Mouse (Mus musculus) embryonic facial prominence, embryonic 10.5 days (tissue): Measurements from ENCODE around the gene Slc25a45. TPM values are rescaled to one million over a fixed set of nuclear protein-coding genes. Genes with fewer than 3 reads are reported as not detected.

Experiments
- DNase-seq: peaks from one replicate; pipeline ENCODE4 v3.0.0-alpha.2; 2017; ENCODE audit warnings: low spot score
- H3K27ac ChIP-seq: fragments of 300-500 bp; sonication (generic); replicated peaks from 2 replicates; pipeline ENCODE4 v1.5.1; 2016; ENCODE audit warnings: mild to moderate bottlenecking
- H3K27me3 ChIP-seq: fragments of 300-500 bp; sonication (generic); replicated peaks from 2 replicates; pipeline ENCODE4 v1.6.1; 2016; ENCODE audit warnings: low read depth, mild to moderate bottlenecking; ENCODE audit not compliant: poor library complexity, severe bottlenecking
- H3K36me3 ChIP-seq: fragments of 300-500 bp; sonication (generic); replicated peaks from 2 replicates; pipeline ENCODE4 v1.6.1; 2016; ENCODE audit warnings: mild to moderate bottlenecking, moderate library complexity
- H3K4me1 ChIP-seq: fragments of 300-500 bp; sonication (generic); 2 replicates; pipeline ENCODE4 v1.6.1; 2016
- H3K4me3 ChIP-seq: fragments of 300-500 bp; sonication (generic); 2 replicates; pipeline ENCODE4 v1.5.1; 2016; ENCODE audit warnings: mild to moderate bottlenecking, moderate library complexity
- H3K9me3 ChIP-seq: fragments of 300-500 bp; sonication (generic); 2 replicates; pipeline ENCODE4 v1.6.1; 2016; ENCODE audit warnings: mild to moderate bottlenecking
- WGBS: fragments of 180-500 bp; shearing (Covaris S2); methylation state at CpG from one replicate; pipeline ENCODE4 v1.1.7; 2016; 5-methylcytosine and 5-hydroxymethylcytosine counted together
- polyA plus RNA-seq: library from polyadenylated mRNA; unstranded; fragments of >200 nt; fragmentation: Nextera tagmentation; extraction: Ambion mirVana; gene quantifications from 2 replicates; pipeline ENCODE4 v1.2.1, GENCODE M21; 2016

Slc25a45 gene
- polyA plus RNA-seq, 1 experiment from 2014 or later: 2.9 TPM

- H3K9me3 ChIP-seq: no peaks in the 10 kb centered on the region
- H3K36me3 ChIP-seq: no peaks in the 10 kb centered on the region
- no peak for DNase-seq
- peaks cover 17% of the 10 kb centered on the region; the same call in 1 of the 2 replicates for H3K4me1 ChIP-seq
- H3K4me3 ChIP-seq: no peak overlapping the region
- WGBS: 70% methylated on average over 8 of the region's 8 CpGs
- no peaks in the 10 kb centered on the region for H3K27me3 ChIP-seq
- no peak overlapping the region for H3K27ac ChIP-seq
Observed at GRCm38 (mm10) chr19:5835922-5836430, 41.6 kb upstream of the Slc25a45 start.

GRCm38 (mm10) chr19:5836941-5837572, 40.6 kb upstream of the Slc25a45 start:
- Histone ChIP-seq H3K27ac (no peak overlapping the region; the same call in 1 of the 2 replicates), H3K36me3 (no peaks in the 10 kb centered on the region), H3K4me3 (0 out of 2 replicates have a peak overlapping the region, but pooled peaks have one; percentile 8), H3K9me3 (no peaks in the 10 kb centered on the region), H3K4me1 (peaks cover 26% of the 10 kb centered on the region), H3K27me3 (no peaks in the 10 kb centered on the region)
- no peak for DNase-seq
- WGBS: 72% methylated on average over 10 of the region's 10 CpGs

GRCm38 (mm10) chr19:5837606-5838005, 40.0 kb upstream of the Slc25a45 start:
- 87% methylated on average over 8 of the region's 8 CpGs for WGBS
- peaks cover 31% of the 10 kb centered on the region for H3K4me1 ChIP-seq

GRCm38 (mm10) chr19:5838136-5838891, 39.3 kb upstream of the Slc25a45 start:
- no peak overlapping the region for H3K27ac ChIP-seq
- no peaks in the 10 kb centered on the region for H3K9me3 ChIP-seq
- no peak for DNase-seq
- no peaks in the 10 kb centered on the region for H3K36me3 ChIP-seq
- peaks cover 38% of the 10 kb centered on the region for H3K4me1 ChIP-seq
- WGBS: 86% methylated on average over 12 of the region's 12 CpGs
- no peaks in the 10 kb centered on the region for H3K27me3 ChIP-seq
- no peak overlapping the region for H3K4me3 ChIP-seq

More at GRCm38 (mm10) chr19:5837606-5838005, 40.0 kb upstream of the Slc25a45 start:
- H3K27me3 ChIP-seq: no peaks in the 10 kb centered on the region
- H3K27ac ChIP-seq: no peak overlapping the region
- DNase-seq: no peak
- H3K9me3 ChIP-seq: no peaks in the 10 kb centered on the region
- no peaks in the 10 kb centered on the region for H3K36me3 ChIP-seq
- no peak overlapping the region for H3K4me3 ChIP-seq

- no peaks in the 10 kb centered on the region for H3K27me3 ChIP-seq
- peaks cover 38% of the 10 kb centered on the region for H3K4me1 ChIP-seq
- no peak overlapping the region for H3K27ac ChIP-seq
- H3K36me3 ChIP-seq: no peaks in the 10 kb centered on the region
- H3K9me3 ChIP-seq: no peaks in the 10 kb centered on the region
- 91% methylated on average over 4 of the region's 4 CpGs for WGBS
- DNase-seq: no peak
- no peak overlapping the region for H3K4me3 ChIP-seq
Observed at GRCm38 (mm10) chr19:5838892-5839165, 38.8 kb upstream of the Slc25a45 start.

- DNase-seq: no peak
- Histone ChIP-seq H3K27ac (no peak overlapping the region), H3K27me3 (no peaks in the 10 kb centered on the region), H3K4me1 (peaks cover 45% of the 10 kb centered on the region), H3K36me3 (no peaks in the 10 kb centered on the region), H3K4me3 (no peak overlapping the region), H3K9me3 (no peaks in the 10 kb centered on the region)
- 84% methylated on average over 14 of the region's 14 CpGs for WGBS
Observed at GRCm38 (mm10) chr19:5839317-5840085, 38.1 kb upstream of the Slc25a45 start.

DNA sequence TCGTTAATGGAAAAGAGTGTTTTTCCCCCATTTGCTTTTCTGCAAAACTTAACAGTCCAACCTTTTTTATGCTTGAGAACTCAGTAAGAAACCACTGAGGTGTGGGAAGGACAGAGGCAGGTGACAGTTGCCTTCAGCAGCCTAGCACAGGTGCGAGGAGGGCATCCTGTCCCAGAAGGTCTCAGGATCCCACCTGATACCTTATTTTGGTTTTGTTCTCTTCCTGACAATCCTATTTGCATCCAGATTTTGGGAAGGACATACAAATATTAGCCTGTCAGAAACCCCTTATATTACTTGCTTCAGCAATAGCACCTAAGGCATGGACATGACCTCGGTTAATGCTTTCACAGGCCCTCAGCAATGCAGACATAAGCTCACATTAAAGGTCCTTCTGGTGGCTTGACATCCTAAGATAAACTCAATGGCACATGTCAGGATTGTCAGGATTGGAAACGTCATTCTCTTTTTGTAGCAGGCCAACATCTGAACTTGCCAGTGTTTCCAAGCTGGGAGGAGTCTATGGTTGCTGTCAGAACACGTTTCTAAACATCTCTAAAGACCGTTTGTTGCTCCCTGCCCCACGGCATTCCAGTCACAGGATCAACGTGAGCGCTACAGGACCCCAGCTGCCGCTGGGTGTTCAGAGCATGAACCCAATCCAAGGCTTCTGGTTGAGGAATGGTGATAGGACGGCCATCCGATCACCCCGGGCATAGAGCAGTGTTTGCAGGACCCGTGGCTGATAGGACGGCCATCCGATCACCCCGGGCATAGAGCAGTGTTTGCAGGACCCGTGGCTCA, 37.3 kb upstream of the Slc25a45 start:
- no peak overlapping the region for H3K27ac ChIP-seq

GRCm38 (mm10) chr19:5840890-5841388, 36.7 kb upstream of the Slc25a45 start:
- DNase-seq: no peak
- Histone ChIP-seq H3K27me3 (no peaks in the 10 kb centered on the region), H3K36me3 (no peaks in the 10 kb centered on the region), H3K4me1 (peaks cover 59% of the 10 kb centered on the region), H3K27ac (no peak overlapping the region), H3K4me3 (no peak overlapping the region), H3K9me3 (no peaks in the 10 kb centered on the region)
- WGBS: 91% methylated on average over 9 of the region's 9 CpGs

More for the DNA sequence above, 37.3 kb upstream of the Slc25a45 start:
- Histone ChIP-seq H3K27me3 (no peaks in the 10 kb centered on the region), H3K36me3 (no peaks in the 10 kb centered on the region), H3K4me3 (no peak overlapping the region), H3K9me3 (no peaks in the 10 kb centered on the region), H3K4me1 (peaks cover 53% of the 10 kb centered on the region)
- 79% methylated on average over 18 of the region's 18 CpGs for WGBS
- no peak for DNase-seq

DNA sequence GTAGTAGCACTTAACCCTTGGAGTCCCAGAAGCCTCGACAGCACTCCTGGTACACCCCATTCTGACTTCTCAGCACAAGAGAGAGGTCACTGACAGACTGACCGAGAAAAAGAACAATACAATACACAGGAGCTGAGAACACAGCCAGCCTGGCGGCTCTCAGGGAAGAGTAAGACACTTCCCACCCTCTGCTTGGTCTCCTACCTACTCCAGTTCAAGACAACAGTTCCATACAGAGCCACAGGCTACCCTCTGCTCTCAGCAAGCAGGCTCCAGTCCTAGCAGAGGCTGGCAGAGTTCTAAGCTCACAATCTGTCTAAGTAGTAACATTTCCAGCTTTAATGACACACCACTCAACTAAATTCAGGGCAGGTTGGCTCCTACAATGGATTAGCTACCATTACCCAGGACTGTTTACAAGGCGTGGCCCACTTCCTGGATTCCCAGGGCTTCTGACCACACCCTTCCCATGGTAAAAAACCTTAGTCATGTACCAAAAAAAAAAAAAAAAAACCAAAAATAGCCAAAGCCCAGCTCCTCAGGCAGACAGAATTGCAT, 36.1 kb upstream of the Slc25a45 start:
- Histone ChIP-seq H3K27ac (no peak overlapping the region), H3K9me3 (no peaks in the 10 kb centered on the region), H3K27me3 (no peaks in the 10 kb centered on the region), H3K36me3 (no peaks in the 10 kb centered on the region), H3K4me1 (peaks cover 65% of the 10 kb centered on the region), H3K4me3 (no peak overlapping the region; the same call in 1 of the 2 replicates)
- DNase-seq: no peak
- 63% methylated on average over 4 of the region's 4 CpGs for WGBS

DNA sequence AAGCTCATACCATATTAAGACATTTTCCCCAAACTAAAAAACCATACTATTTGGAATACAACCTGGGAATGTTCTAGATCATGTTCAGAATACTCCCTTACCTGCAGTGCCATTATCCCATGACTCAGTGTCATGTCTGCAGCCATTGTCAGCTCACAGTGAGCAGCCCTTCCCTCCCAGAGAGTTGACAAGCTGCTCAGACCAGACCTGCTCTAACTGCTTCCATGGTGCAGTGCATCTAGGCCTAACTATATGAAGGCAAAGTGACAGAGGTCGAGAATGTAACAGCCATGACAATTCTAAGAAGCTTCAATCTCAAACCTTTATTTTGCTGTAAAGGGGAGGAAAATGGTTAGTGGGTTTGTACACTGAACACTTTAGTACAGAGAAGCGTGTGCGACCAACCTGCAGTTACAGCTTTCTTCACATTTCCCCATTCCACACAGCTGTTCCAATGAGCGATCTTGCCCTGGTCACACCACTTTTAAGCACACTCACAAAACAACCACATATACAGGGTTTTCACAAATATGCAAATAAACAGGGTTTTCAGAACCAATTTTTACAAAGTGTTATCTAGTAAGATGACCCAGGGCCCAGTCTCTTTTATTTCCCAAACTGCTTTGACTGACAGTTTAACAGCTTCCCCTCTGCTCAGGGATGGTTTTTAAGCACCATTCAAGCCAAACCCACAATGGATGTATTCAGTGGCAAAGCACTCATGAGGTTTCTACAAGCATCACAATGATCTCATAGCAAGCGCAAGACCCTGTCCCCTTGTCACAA, 35.4 kb upstream of the Slc25a45 start:
- H3K27me3 ChIP-seq: no peaks in the 10 kb centered on the region
- H3K4me3 ChIP-seq: no peak overlapping the region
- peak overlapping the region; percentile 68; the same call in 1 of the 2 replicates for H3K27ac ChIP-seq
- 68% methylated on average over 5 of the region's 5 CpGs for WGBS
- H3K36me3 ChIP-seq: no peaks in the 10 kb centered on the region
- H3K4me1 ChIP-seq: peaks cover 68% of the 10 kb centered on the region
- no peaks in the 10 kb centered on the region for H3K9me3 ChIP-seq
- no peak for DNase-seq
